Mouse (Mus musculus): Measurements from ENCODE around the gene Foxn3.

DNA sequence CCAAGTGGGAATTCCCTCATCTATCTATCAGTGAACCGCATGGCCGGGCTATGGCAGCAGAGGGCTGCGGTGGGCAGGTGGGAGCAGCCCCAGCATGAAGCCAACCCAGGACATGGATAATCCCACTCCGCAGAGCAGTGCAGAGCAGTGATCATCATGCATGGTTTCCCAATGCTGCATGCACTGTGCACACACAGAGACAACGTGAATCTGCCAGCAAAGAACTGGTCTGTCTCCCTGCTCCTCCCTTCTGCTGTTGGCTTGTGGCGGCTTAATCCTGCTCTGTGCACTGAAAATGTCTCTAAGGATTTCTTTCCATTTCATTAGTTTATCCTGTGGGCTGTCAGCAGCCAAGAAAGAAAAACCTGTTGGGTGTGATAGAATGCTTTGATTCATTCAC, 276.7 kb downstream of the Foxn3 start:
- no peak for TF ChIP-seq CTCF (IDR thresholded peaks at IDR 0.05; ENCODE audit: borderline replicate concordance, extremely low read depth, insufficient read depth, insufficient read length)
- TF ChIP-seq POLR2A (IDR thresholded peaks at IDR 0.05; ENCODE audit: borderline replicate concordance, extremely low read depth, insufficient read depth, insufficient read length, poor library complexity, severe bottlenecking) = no peak
